Mouse (Mus musculus) heart, embryonic 13.5 days (tissue): ENCODE data around the gene Tle2. TPM values are rescaled to one million over a fixed set of nuclear protein-coding genes. Genes with fewer than 3 reads are reported as not detected.

ENCODE experiments used
- ATAC-seq: fragments of 200-750 bp; cut with Nextera tagmentation; 2 replicates; pipeline ENCODE4 v1.8.0; 2017; ENCODE audit warnings: moderate TSS enrichment; ENCODE audit not compliant: insufficient number of reproducible peaks, low FRiP score, low TSS enrichment; ENCODE audit errors: extremely low read depth
- H3K27ac ChIP-seq: fragments of 300-500 bp; sonication (generic); replicated peaks from 2 replicates; pipeline ENCODE4 v1.5.1; 2015; ENCODE audit warnings: moderate library complexity, mild to moderate bottlenecking, inconsistent platforms
- H3K27me3 ChIP-seq: fragments of 300-500 bp; sonication (generic); replicated peaks from 2 replicates; pipeline ENCODE4 v1.6.1; 2015; ENCODE audit warnings: mild to moderate bottlenecking, inconsistent platforms
- H3K36me3 ChIP-seq: fragments of 300-500 bp; sonication (generic); 2 replicates; pipeline ENCODE4 v1.6.1; 2015; ENCODE audit warnings: mild to moderate bottlenecking, inconsistent platforms
- H3K4me1 ChIP-seq: fragments of 300-500 bp; sonication (generic); 2 replicates; pipeline ENCODE4 v1.6.1; 2015; ENCODE audit warnings: inconsistent platforms
- H3K4me2 ChIP-seq: fragments of 300-500 bp; sonication (generic); 2 replicates; pipeline ENCODE4 v1.6.1; 2015; ENCODE audit warnings: inconsistent platforms, mild to moderate bottlenecking, moderate library complexity
- H3K4me3 ChIP-seq: fragments of 300-500 bp; sonication (generic); 2 replicates; pipeline ENCODE4 v1.5.1; 2015; ENCODE audit warnings: moderate library complexity, mild to moderate bottlenecking, inconsistent platforms
- H3K9ac ChIP-seq: fragments of 300-500 bp; sonication (generic); 2 replicates; pipeline ENCODE4 v1.6.1; 2015; ENCODE audit warnings: inconsistent platforms, mild to moderate bottlenecking, moderate library complexity
- H3K9me3 ChIP-seq: fragments of 300-500 bp; sonication (generic); 2 replicates; pipeline ENCODE4 v1.6.1; 2016; ENCODE audit warnings: inconsistent platforms
- WGBS: fragments of 180-500 bp; shearing (Covaris S2); methylation state at CpG from one replicate; pipeline ENCODE4 v1.1.7; 2015; ENCODE audit warnings: mixed read lengths; 5-methylcytosine and 5-hydroxymethylcytosine counted together
- polyA plus RNA-seq: library from polyadenylated mRNA; unstranded; fragments of >200 nt; fragmentation: Nextera tagmentation; extraction: Ambion mirVana; gene quantifications from 2 replicates; pipeline ENCODE4 v1.2.1, GENCODE M21; 2015

The Tle2 gene
- polyA plus RNA-seq, 1 experiment from 2014 or later = 23.4 TPM

- Histone ChIP-seq H3K27me3 (peaks cover 19% of the 10 kb centered on the region), H3K9me3 (no peaks in the 10 kb centered on the region), H3K4me3 (no peak overlapping the region), H3K9ac (no peak overlapping the region), H3K4me2 (no peak overlapping the region), H3K36me3 (no peaks in the 10 kb centered on the region), H3K4me1 (peaks cover 69% of the 10 kb centered on the region), H3K27ac (no peak overlapping the region)
- no peak for ATAC-seq
- 53% methylated on average over 6 of the region's 6 CpGs for WGBS
These were observed 24.5 kb downstream of the Tle2 start for GRCm38 (mm10) chr10:81598871-81599270.

DNA sequence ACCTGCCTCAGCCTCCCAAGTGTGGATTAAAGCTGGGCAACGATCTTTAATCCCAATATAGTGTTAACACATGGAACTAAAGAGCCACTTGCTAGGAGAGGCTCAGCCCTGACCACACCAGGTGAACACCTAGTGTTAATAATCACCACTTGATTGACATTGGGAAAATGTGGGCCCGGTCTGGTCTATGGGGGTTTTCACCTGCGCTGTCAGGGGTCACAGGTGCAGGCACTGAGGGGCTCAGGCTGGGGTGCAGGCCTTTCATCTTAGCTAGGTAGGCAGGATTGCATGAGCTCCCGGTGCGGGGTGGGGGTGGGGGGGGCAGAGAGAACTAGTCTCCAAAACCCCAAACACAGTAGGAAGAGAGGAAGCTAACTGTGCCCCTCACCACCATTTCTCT is 25.3 kb downstream of the Tle2 start:
- H3K4me1 ChIP-seq = peaks cover 69% of the 10 kb centered on the region
- H3K9ac ChIP-seq = no peak overlapping the region
- no peaks in the 10 kb centered on the region for H3K36me3 ChIP-seq
- ATAC-seq = no peak
- 0 out of 2 replicates have a peak overlapping the region, but pooled peaks have one; percentile 73 for H3K27ac ChIP-seq
- no peak overlapping the region for H3K4me2 ChIP-seq
- H3K27me3 ChIP-seq = peaks cover 12% of the 10 kb centered on the region
- H3K4me3 ChIP-seq = no peak overlapping the region
- H3K9me3 ChIP-seq = no peaks in the 10 kb centered on the region
- WGBS = 78% methylated on average over 5 of the region's 5 CpGs

DNA sequence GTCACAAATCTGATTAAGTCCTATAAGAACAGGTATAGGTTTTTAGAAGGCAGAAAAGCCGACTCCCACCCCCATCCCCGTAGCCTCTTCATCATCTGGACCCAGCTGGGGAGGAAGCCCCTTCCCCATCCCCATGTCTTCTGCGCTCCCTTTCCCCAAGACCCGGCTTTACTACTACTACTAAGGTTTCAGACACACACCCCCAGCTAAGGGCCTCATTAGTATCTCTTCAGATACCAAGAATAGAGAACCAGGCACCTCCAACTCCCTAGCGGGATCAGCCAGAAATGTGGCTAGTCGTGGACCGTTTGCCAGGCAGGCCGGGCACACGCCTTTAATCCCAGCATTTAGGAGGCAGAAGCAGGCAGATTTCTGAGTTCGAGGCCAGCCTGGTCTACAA is 25.7 kb downstream of the Tle2 start:
- peak overlapping the region; percentile 73 for H3K27ac ChIP-seq
- H3K9ac ChIP-seq = no peak overlapping the region
- peak overlapping the region; percentile 44; the same call in 1 of the 2 replicates for H3K4me3 ChIP-seq
- ATAC-seq = no peak
- H3K9me3 ChIP-seq = no peaks in the 10 kb centered on the region
- 39% methylated on average over 10 of the region's 10 CpGs for WGBS
- H3K27me3 ChIP-seq = peaks cover 7% of the 10 kb centered on the region
- H3K4me2 ChIP-seq = peak overlapping the region; percentile 69
- H3K4me1 ChIP-seq = peaks cover 71% of the 10 kb centered on the region
- no peaks in the 10 kb centered on the region for H3K36me3 ChIP-seq

- Histone ChIP-seq H3K4me1 (peaks cover 71% of the 10 kb centered on the region), H3K4me2 (peak within 1 kb of the TSS; percentile 69), H3K27ac (peak within 1 kb of the TSS; percentile 73), H3K36me3 (no peaks in the 10 kb centered on the region), H3K4me3 (peak within 1 kb of the TSS; percentile 44), H3K9me3 (no peaks in the 10 kb centered on the region), H3K27me3 (peaks cover under 1% of the 10 kb centered on the region; the same call in 1 of the 2 replicates), H3K9ac (peak within 1 kb of the TSS; percentile 71)
- ATAC-seq = peak; percentile 83
- WGBS = 1% methylated on average over 28 of the region's 28 CpGs
These were observed 26.4 kb downstream of the Tle2 start, which contains the start of gene Tle6 for GRCm38 (mm10) chr10:81600738-81601203. Gene Tle6, minus strand, starts transcription at chr10:81601073.

- Histone ChIP-seq H3K27ac (peak overlapping the region; percentile 53), H3K36me3 (no peaks in the 10 kb centered on the region), H3K4me2 (peak overlapping the region; percentile 69), H3K9me3 (no peaks in the 10 kb centered on the region), H3K4me3 (peak overlapping the region; percentile 44), H3K4me1 (peaks cover 65% of the 10 kb centered on the region), H3K9ac (peak overlapping the region; percentile 71), H3K27me3 (no peaks in the 10 kb centered on the region)
- WGBS = 23% methylated on average over 7 of the region's 7 CpGs
- no peak for ATAC-seq
These were observed 27.1 kb downstream of the Tle2 start for GRCm38 (mm10) chr10:81601396-81601905.

GRCm38 (mm10) chr10:81602741-81603151 is 28.4 kb downstream of the Tle2 start:
- no peaks in the 10 kb centered on the region for H3K27me3 ChIP-seq
- no peaks in the 10 kb centered on the region; the same call in 1 of the 2 replicates for H3K36me3 ChIP-seq
- H3K4me1 ChIP-seq = peaks cover 57% of the 10 kb centered on the region
- no peak overlapping the region; the same call in 1 of the 2 replicates for H3K9ac ChIP-seq
- no peak for ATAC-seq
- H3K4me2 ChIP-seq = 0 out of 2 replicates have a peak overlapping the region, but pooled peaks have one; percentile 18
- H3K9me3 ChIP-seq = no peaks in the 10 kb centered on the region
- no peak overlapping the region for H3K27ac ChIP-seq
- 24% methylated on average over 4 of the region's 4 CpGs for WGBS
- H3K4me3 ChIP-seq = no peak overlapping the region

- peak overlapping the region; percentile 79 for H3K9ac ChIP-seq
- no peak for ATAC-seq
- 75% methylated on average over 12 of the region's 12 CpGs for WGBS
These were observed 29.9 kb downstream of the Tle2 start for GRCm38 (mm10) chr10:81604019-81604967.

DNA sequence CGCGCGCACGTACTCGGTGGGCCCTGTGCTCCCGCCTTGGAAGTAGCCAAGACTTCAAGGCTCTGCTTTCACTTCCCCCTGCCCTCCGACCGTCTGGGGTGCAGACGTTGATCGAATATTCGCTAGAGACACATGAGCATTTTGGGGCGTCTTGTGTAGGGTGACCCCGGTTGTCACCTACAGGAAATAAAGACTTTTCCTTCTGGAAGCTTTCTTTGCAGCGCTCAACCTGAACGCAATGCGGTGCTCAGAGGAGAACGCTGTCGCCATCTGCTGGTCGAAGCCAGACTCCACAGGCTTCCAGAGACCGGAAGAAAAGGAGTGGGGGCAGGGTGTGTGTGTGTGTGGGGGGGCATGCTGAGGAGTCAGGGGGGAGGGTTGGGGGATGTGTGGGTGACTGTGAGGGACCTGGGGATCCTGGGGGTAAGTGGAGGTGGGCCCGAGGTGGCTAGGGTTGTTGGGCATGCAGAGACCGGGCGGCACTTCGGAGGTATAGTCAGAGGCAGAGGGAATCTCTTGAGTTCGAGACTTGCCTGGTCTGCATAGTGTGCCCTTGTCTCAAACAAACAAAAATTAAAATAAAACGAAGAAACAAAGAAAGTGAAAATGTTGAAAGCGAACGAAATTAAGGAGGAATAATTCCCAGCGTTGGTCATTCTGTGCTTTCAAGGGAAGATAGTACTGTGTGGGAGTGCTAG is 30.8 kb downstream of the Tle2 start:
- H3K4me1 ChIP-seq = peaks cover 41% of the 10 kb centered on the region
- H3K36me3 ChIP-seq = peaks cover 16% of the 10 kb centered on the region
- H3K27ac ChIP-seq = peak overlapping the region; percentile 97
- 0 out of 2 replicates have a peak, but pooled peaks cover 3% of the 10 kb centered on the region for H3K27me3 ChIP-seq
- no peaks in the 10 kb centered on the region for H3K9me3 ChIP-seq
- peak overlapping the region; percentile 58 for H3K4me3 ChIP-seq
- 18% methylated on average over 29 of the region's 29 CpGs for WGBS
- ATAC-seq = no peak
- peak overlapping the region; percentile 72 for H3K4me2 ChIP-seq
- H3K9ac ChIP-seq = peak overlapping the region; percentile 79

More at GRCm38 (mm10) chr10:81604019-81604967, 29.9 kb downstream of the Tle2 start:
- H3K9me3 ChIP-seq = no peaks in the 10 kb centered on the region
- peak overlapping the region; percentile 58 for H3K4me3 ChIP-seq
- peaks cover 49% of the 10 kb centered on the region for H3K4me1 ChIP-seq
- H3K27ac ChIP-seq = 0 out of 2 replicates have a peak overlapping the region, but pooled peaks have one; percentile 97
- peak overlapping the region; percentile 72 for H3K4me2 ChIP-seq
- peaks cover 13% of the 10 kb centered on the region for H3K36me3 ChIP-seq
- H3K27me3 ChIP-seq = 0 out of 2 replicates have a peak, but pooled peaks cover 3% of the 10 kb centered on the region

DNA sequence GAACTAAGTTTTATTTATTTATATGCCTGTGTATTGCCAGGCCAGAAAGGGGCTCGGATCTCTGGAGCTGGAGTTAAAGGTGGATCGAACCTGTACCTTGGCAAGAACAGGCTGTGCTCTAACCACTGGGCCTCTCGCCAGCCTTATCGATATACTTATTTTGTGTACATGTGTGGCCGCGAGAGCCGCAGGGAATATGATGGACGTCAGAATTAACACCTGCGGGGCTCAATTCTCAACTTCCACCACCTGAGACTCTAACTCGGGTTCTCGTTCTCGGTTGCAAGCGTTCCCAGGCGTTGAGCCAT is 31.3 kb downstream of the Tle2 start:
- Histone ChIP-seq H3K4me3 (peak overlapping the region; percentile 58), H3K9me3 (no peaks in the 10 kb centered on the region), H3K9ac (peak overlapping the region; percentile 79), H3K4me1 (peaks cover 36% of the 10 kb centered on the region), H3K36me3 (peaks cover 16% of the 10 kb centered on the region), H3K4me2 (peak overlapping the region; percentile 72), H3K27me3 (0 out of 2 replicates have a peak, but pooled peaks cover 3% of the 10 kb centered on the region), H3K27ac (peak overlapping the region; percentile 97)
- 2% methylated on average over 14 of the region's 14 CpGs for WGBS
- no peak for ATAC-seq

GRCm38 (mm10) chr10:81605974-81606751 is 31.8 kb downstream of the Tle2 start, which contains the start of gene BC025920:
Gene BC025920, plus strand, starts transcription at chr10:81606270.
- peaks cover 5% of the 10 kb centered on the region; the same call in 1 of the 2 replicates for H3K9me3 ChIP-seq
- H3K4me1 ChIP-seq = peaks cover 33% of the 10 kb centered on the region
- H3K27me3 ChIP-seq = 0 out of 2 replicates have a peak, but pooled peaks cover 3% of the 10 kb centered on the region
- H3K36me3 ChIP-seq = peaks cover 16% of the 10 kb centered on the region
- H3K4me2 ChIP-seq = peak within 1 kb of the TSS; percentile 72
- under 1% methylated on average over 39 of the region's 39 CpGs for WGBS
- peak within 1 kb of the TSS; percentile 97 for H3K27ac ChIP-seq
- H3K9ac ChIP-seq = peak within 1 kb of the TSS; percentile 79
- peak within 1 kb of the TSS; percentile 58 for H3K4me3 ChIP-seq
- ATAC-seq = peak; percentile 79
